Mouse (Mus musculus): ENCODE data around the gene Kbtbd6.

Gene Kbtbd6

GRCm38 (mm10) chr14:79481339-79482151 lies 29.9 kb downstream of the Kbtbd6 start, which contains the start of gene Wbp4:
Gene Wbp4 (minus strand): TSS chr14:79481520.
- DNase-seq (ENCODE audit: low spot score): peak; percentile 89

- peak; percentile 40 for DNase-seq (ENCODE audit: low spot score)
These were observed 30.6 kb downstream of the Kbtbd6 start for GRCm38 (mm10) chr14:79482251-79482661.

GRCm38 (mm10) chr14:79482747-79483355 lies 31.2 kb downstream of the Kbtbd6 start:
- DNase-seq (ENCODE audit: low spot score): peak; percentile 27

GRCm38 (mm10) chr14:79483611-79484120 lies 32.0 kb downstream of the Kbtbd6 start:
- no peak for DNase-seq (ENCODE audit: low spot score)

GRCm38 (mm10) chr14:79486617-79486992 lies 35.0 kb downstream of the Kbtbd6 start:
- peak; percentile 49 for DNase-seq (ENCODE audit: low spot score)

GRCm38 (mm10) chr14:79486993-79487731 lies 35.5 kb downstream of the Kbtbd6 start:
- DNase-seq (ENCODE audit: low spot score): peak; percentile 63

GRCm38 (mm10) chr14:79488531-79488930 lies 36.9 kb downstream of the Kbtbd6 start:
- DNase-seq (ENCODE audit: low spot score): no peak

- no peak for DNase-seq (ENCODE audit: low spot score)
These were observed 37.5 kb downstream of the Kbtbd6 start for GRCm38 (mm10) chr14:79489150-79489549.

- no peak for DNase-seq (ENCODE audit: low spot score)
These were observed 38.6 kb downstream of the Kbtbd6 start for GRCm38 (mm10) chr14:79490246-79490645.

- no peak for DNase-seq (ENCODE audit: low spot score)
These were observed 42.7 kb downstream of the Kbtbd6 start for GRCm38 (mm10) chr14:79494349-79494748.

GRCm38 (mm10) chr14:79499326-79499725 lies 47.7 kb downstream of the Kbtbd6 start:
- no peak for DNase-seq (ENCODE audit: low spot score)

- no peak for DNase-seq (ENCODE audit: low spot score)
These were observed 49.1 kb downstream of the Kbtbd6 start for GRCm38 (mm10) chr14:79500756-79501155.

GRCm38 (mm10) chr14:79503371-79504075 lies 51.9 kb downstream of the Kbtbd6 start:
- DNase-seq (ENCODE audit: low spot score): no peak

All from c-Kit-positive CD71-positive TER-119-positive erythroid progenitor cells, embryonic 14.5 days (primary cell).